Mouse (Mus musculus) embryo, embryonic 9.5 days (tissue): ENCODE results near the gene Slc38a2.

Experiments used
- DNase-seq: peaks from one replicate; pipeline ENCODE4 v3.0.0-alpha.2; 2017; ENCODE audit errors: extremely low spot score

Slc38a2 gene

GRCm38 (mm10) chr15:96699521-96700511 lies at the start of gene Slc38a2:
Gene Slc38a2 (minus strand): TSS chr15:96699730.
- peak; percentile 90 for DNase-seq

- DNase-seq: no peak
These were observed 49.6 kb upstream of the Slc38a2 start for GRCm38 (mm10) chr15:96749101-96749500.

- DNase-seq: no peak
These were observed 48.0 kb upstream of the Slc38a2 start for GRCm38 (mm10) chr15:96747551-96747950.

- no peak for DNase-seq
These were observed 47.5 kb upstream of the Slc38a2 start for GRCm38 (mm10) chr15:96746986-96747385.

GRCm38 (mm10) chr15:96745299-96745698 lies 45.8 kb upstream of the Slc38a2 start:
- no peak for DNase-seq

GRCm38 (mm10) chr15:96744882-96745296 lies 45.4 kb upstream of the Slc38a2 start:
- DNase-seq: no peak

- no peak for DNase-seq
These were observed 44.8 kb upstream of the Slc38a2 start for GRCm38 (mm10) chr15:96744153-96744881.

- DNase-seq: no peak
These were observed 43.7 kb upstream of the Slc38a2 start for GRCm38 (mm10) chr15:96743257-96743656.

GRCm38 (mm10) chr15:96742591-96743241 lies 43.2 kb upstream of the Slc38a2 start:
- no peak for DNase-seq

- no peak for DNase-seq
These were observed 41.5 kb upstream of the Slc38a2 start for GRCm38 (mm10) chr15:96740865-96741561.

GRCm38 (mm10) chr15:96740091-96740490 lies 40.6 kb upstream of the Slc38a2 start:
- no peak for DNase-seq

GRCm38 (mm10) chr15:96736663-96737385 lies 37.3 kb upstream of the Slc38a2 start:
- no peak for DNase-seq

GRCm38 (mm10) chr15:96735562-96736160 lies 36.1 kb upstream of the Slc38a2 start:
- DNase-seq: no peak

GRCm38 (mm10) chr15:96734423-96734822 lies 34.9 kb upstream of the Slc38a2 start:
- DNase-seq: no peak

- no peak for DNase-seq
These were observed 30.9 kb upstream of the Slc38a2 start for GRCm38 (mm10) chr15:96730416-96730815.

GRCm38 (mm10) chr15:96729785-96730184 lies 30.3 kb upstream of the Slc38a2 start:
- no peak for DNase-seq

GRCm38 (mm10) chr15:96728993-96729392 lies 29.5 kb upstream of the Slc38a2 start:
- DNase-seq: no peak

- no peak for DNase-seq
These were observed 28.8 kb upstream of the Slc38a2 start for GRCm38 (mm10) chr15:96728346-96728745.

- no peak for DNase-seq
These were observed 25.0 kb upstream of the Slc38a2 start for GRCm38 (mm10) chr15:96724506-96724905.

- no peak for DNase-seq
These were observed 22.7 kb upstream of the Slc38a2 start for GRCm38 (mm10) chr15:96722228-96722627.
